Mouse (Mus musculus): Measurements from ENCODE around the gene Btg4.
"Not testable (repeated sequence)": the region's sequence is repeated elsewhere in the genome, so short reads cannot be mapped to it uniquely, and the experiment has no call there.

Gene Btg4

GRCm38 (mm10) chr9:51081614-51082013, 20.9 kb downstream of the Btg4 start:
- DNase-seq (ENCODE audit: extremely low read depth, low read depth, low spot score) = no peak

- DNase-seq (ENCODE audit: extremely low read depth, low read depth, low spot score) = no peak
Observed at GRCm38 (mm10) chr9:51093697-51094096, 33.0 kb downstream of the Btg4 start.

GRCm38 (mm10) chr9:51096306-51096705, 35.6 kb downstream of the Btg4 start:
- DNase-seq (ENCODE audit: extremely low read depth, low read depth, low spot score) = no peak

GRCm38 (mm10) chr9:51101756-51102425, 41.2 kb downstream of the Btg4 start, which contains the start of gene 4833427G06Rik:
TSS of gene 4833427G06Rik (minus strand) at chr9:51102078.
- no peak for DNase-seq (ENCODE audit: extremely low read depth, low read depth, low spot score)

GRCm38 (mm10) chr9:51102963-51103807, 42.5 kb downstream of the Btg4 start:
- DNase-seq (ENCODE audit: extremely low read depth, low read depth, low spot score) = no peak

GRCm38 (mm10) chr9:51103808-51104514, 43.3 kb downstream of the Btg4 start:
- no peak for DNase-seq (ENCODE audit: extremely low read depth, low read depth, low spot score)

GRCm38 (mm10) chr9:51105751-51106150, 45.0 kb downstream of the Btg4 start:
- no peak for DNase-seq (ENCODE audit: extremely low read depth, low read depth, low spot score)

GRCm38 (mm10) chr9:51114767-51115166, 54.1 kb downstream of the Btg4 start:
- DNase-seq (ENCODE audit: extremely low read depth, low read depth, low spot score) = no peak

GRCm38 (mm10) chr9:51136985-51137384, 76.3 kb downstream of the Btg4 start:
- DNase-seq (ENCODE audit: extremely low read depth, low read depth, low spot score) = no peak

- DNase-seq (ENCODE audit: extremely low read depth, low read depth, low spot score) = no peak
Observed at GRCm38 (mm10) chr9:51137432-51137831, 76.7 kb downstream of the Btg4 start.

GRCm38 (mm10) chr9:51137836-51138235, 77.1 kb downstream of the Btg4 start:
- no peak for DNase-seq (ENCODE audit: extremely low read depth, low read depth, low spot score)

GRCm38 (mm10) chr9:51138301-51138700, 77.6 kb downstream of the Btg4 start:
- no peak for DNase-seq (ENCODE audit: extremely low read depth, low read depth, low spot score)

GRCm38 (mm10) chr9:51139401-51139800, 78.7 kb downstream of the Btg4 start:
- not testable (repeated sequence) for DNase-seq (ENCODE audit: extremely low read depth, low read depth, low spot score)

GRCm38 (mm10) chr9:51140711-51141110, 80.0 kb downstream of the Btg4 start:
- no peak for DNase-seq (ENCODE audit: extremely low read depth, low read depth, low spot score)

- DNase-seq (ENCODE audit: extremely low read depth, low read depth, low spot score) = no peak
Observed at GRCm38 (mm10) chr9:51143437-51143836, 82.7 kb downstream of the Btg4 start.

- no peak for DNase-seq (ENCODE audit: extremely low read depth, low read depth, low spot score)
Observed at GRCm38 (mm10) chr9:51144218-51144617, 83.5 kb downstream of the Btg4 start.

- DNase-seq (ENCODE audit: extremely low read depth, low read depth, low spot score) = no peak
Observed at GRCm38 (mm10) chr9:51146496-51146895, 85.8 kb downstream of the Btg4 start.

GRCm38 (mm10) chr9:51147294-51147693, 86.6 kb downstream of the Btg4 start:
- DNase-seq (ENCODE audit: extremely low read depth, low read depth, low spot score) = no peak

- DNase-seq (ENCODE audit: extremely low read depth, low read depth, low spot score) = no peak
Observed at GRCm38 (mm10) chr9:51152079-51152752, 91.5 kb downstream of the Btg4 start.

- no peak for DNase-seq (ENCODE audit: extremely low read depth, low read depth, low spot score)
Observed at GRCm38 (mm10) chr9:51161771-51162388, 101.2 kb downstream of the Btg4 start.

- no peak for DNase-seq (ENCODE audit: extremely low read depth, low read depth, low spot score)
Observed at GRCm38 (mm10) chr9:51163989-51164388, 103.3 kb downstream of the Btg4 start.
